Mouse (Mus musculus): Measurements from ENCODE around the gene Gpr158. TPM values are rescaled to one million over a fixed set of nuclear protein-coding genes. Genes with fewer than 3 reads are reported as not detected.
"Not testable (repeated sequence)": the region's sequence is repeated elsewhere in the genome, so short reads cannot be mapped to it uniquely, and the experiment has no call there.

The Gpr158 gene
- 10 to 100 TPM; 51.8 to 53.9 TPM for total RNA-seq (2021)
- long read RNA-seq, full-length matches to known transcripts, result 1 of 2 reads
- long read RNA-seq, partial matches to known transcripts, result 1 of 2 reads
- long read RNA-seq, other reads (novel, unspliced or antisense), result 0 of 2 reads

DNA sequence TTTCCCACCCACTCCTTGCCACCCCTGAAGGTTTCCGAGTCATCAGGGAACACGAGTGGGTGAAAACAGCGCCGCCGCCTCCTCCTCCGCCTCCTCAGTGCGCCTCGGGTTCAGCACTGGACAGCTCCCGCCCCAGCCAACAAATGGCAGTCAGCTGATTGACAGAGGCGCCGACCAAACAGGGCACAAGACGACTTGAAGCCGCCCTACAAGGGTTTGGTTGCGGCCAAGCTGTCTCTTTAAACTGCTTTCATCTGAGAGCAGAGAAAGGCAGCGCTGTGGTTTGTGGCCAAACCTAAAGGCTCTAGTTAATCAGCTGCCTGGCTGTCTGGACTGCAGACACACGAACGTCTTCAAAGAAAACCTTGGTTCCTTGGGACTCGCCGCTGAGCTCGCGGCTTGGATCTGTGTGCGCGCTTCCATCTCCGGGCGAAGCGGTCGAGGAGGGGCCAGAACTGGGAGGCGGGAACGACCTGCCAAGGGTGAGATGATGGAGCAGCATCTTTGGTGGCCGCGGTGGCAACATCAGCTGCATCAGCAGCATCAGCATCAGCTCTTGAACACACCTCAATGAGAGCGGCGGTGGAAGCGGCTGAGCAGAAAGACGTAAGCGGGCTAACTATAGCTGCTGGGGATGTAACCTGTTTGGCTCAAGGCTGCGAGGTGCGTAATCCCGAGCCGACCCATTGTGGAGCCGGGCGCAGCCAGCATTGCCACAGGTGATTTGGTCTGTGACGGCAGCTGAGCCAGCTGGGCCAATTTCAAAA is at the start of gene Gpr158:
Gene Gpr158 (plus strand): TSS at position 198 of the 767 bp plus-strand sequence.
- DNase-seq (ENCODE audit: low spot score in 2 of 2), result peak; percentile 86 to 91

DNA sequence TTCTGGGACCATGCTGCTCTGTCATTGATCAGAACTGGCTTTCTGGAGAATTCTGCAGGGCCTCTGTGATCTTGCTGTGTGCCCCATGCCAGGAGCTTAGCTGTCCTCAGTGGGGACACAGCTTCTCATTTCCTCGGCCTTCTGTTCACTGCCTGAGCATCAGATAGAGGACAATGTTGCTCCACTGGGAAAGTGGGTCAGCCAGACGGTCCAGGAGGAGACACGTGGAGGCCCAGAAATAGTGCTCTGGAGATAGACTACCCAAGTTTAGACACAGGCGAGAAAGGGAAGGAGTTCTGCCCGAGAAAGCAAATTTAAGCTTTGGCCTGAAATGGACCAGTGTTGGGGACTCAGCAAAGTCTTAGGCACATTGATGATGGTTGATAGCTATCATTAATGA is 23.5 kb upstream of the Gpr158 start:
- no peak for DNase-seq (ENCODE audit: low spot score in 2 of 2)

DNA sequence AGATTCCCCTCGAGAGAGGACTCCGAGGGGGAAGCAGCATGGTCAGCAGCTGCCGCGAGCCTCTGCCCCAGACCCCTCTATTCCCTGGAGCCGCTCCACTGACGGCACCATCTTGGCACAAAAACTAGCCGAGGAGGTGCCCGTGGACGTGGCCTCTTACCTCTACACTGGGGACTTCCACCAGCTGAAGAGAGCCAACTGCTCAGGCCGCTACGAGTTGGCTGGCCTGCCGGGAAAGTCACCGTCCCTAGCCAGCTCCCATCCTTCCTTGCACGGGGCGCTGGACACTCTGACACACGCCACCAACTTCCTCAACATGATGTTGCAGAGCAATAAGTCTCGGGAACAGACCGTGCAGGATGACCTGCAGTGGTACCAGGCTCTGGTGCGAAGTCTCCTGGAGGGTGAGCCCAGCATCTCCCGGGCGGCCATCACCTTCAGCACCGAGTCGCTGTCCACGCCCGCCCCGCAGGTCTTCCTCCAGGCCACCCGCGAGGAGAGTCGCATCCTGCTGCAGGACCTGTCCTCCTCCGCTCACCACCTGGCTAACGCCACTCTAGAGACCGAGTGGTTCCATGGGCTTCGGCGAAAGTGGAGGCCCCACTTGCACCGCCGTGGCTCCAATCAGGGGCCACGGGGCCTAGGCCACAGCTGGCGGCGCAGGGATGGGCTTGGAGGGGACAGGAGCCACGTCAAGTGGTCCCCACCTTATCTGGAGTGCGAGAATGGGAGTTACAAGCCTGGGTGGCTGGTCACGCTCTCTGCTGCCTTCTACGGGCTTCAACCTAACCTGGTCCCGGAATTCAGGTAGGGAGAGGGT is 1.2 kb downstream of the Gpr158 start:
- peak; percentile 21 to 43 for DNase-seq (ENCODE audit: low spot score in 2 of 2)

DNA sequence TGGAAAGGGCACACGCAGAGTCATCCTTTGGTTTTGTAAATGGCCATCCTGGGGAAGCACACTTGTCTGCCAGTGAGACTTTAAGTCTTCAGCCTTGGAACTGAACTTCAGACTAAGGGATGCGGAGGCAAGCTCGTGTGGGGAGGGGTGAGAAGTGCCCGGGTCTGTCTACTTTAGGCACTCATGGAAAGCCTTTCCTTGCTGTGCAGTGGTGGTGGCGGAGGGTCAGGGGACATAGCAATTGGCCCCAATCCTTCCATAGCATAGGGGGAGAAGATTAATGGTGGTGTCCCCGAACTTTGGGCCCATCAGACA is 1.8 kb downstream of the Gpr158 start:
- DNase-seq (ENCODE audit: low spot score in 2 of 2), result peak; percentile 9 to 16

DNA sequence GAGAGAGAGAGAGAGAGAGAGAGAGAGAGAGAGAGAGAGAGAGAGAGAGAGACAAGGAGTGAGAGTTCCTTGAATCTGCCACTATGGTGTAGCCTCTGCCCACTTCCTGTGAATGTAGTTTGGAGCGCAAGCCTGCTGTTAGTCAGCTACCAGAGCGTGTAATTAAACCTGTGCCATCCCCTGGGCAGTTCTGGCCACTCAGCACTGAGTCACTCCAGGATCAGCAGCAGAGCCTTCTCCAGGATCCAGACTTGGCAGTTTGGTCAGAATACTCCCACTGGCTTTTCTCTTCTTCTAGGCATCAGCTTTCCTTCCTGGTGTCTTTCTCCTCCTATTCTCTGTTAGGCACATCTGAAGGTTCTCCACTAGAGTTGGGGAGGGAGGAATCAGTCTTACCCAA is 2.2 kb downstream of the Gpr158 start:
- DNase-seq (ENCODE audit: low spot score in 2 of 2), result peak in 1 of 2 experiments; percentile 6

DNA sequence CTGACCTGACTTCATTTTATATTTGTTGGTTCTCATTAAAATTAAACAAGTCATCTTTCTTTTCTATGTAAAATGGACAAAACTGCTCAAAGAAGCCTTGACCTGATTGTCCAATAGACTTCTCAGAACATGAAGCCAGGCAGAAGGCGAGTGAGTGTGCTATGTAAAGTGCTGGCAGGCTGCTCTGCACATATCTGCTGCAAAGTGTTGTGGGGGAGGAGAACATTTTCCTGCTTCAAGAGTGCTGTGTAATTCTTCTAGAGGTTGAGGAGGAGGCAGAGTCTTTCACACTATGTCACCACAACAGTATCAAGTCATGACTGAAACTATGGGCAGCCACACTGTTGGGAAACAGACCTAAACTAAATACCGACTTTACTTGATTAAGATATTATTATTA is 12.2 kb downstream of the Gpr158 start:
- no peak for DNase-seq (ENCODE audit: low spot score in 2 of 2)

DNA sequence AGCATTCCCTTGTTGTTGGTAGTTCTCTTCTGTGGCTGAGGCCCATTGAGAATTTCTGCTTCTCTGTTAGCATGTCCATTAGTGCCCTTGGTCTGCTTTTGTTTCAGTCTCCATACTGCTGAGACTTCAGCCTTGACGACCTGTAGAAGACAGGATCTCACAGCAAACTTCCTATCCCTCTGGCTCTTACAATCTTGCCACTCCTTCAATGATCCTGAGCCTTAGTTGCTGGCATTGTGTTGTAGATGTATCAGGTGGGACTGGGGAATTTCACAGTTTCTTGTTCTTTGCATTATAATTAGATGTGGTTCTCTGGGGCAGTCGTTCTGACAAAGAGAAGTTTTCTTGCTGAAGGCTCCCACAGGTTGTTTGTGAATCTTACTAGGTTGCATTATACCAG is 25.4 kb downstream of the Gpr158 start:
- no peak for DNase-seq (ENCODE audit: low spot score in 2 of 2)

DNA sequence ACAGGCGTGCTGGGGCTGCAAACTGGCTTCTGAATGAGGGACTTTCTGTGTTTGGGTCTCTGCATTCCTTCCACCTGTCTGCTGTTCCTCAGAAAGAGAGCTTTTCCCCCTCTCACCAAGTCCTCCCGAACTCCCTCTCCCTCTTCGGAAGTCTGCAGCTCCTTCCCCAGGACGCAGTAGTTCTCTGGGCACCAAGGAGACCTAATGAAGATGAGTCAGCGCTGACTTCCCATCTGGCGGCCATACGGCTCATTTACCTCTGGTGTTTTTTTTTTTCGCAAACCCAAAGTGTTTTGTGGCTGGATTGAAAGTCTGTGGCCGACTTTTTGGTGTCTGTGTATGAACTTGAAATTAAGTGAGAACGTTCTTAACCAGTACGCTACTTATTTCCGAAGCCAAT is 30.0 kb downstream of the Gpr158 start:
- DNase-seq (ENCODE audit: low spot score in 2 of 2), result no peak

DNA sequence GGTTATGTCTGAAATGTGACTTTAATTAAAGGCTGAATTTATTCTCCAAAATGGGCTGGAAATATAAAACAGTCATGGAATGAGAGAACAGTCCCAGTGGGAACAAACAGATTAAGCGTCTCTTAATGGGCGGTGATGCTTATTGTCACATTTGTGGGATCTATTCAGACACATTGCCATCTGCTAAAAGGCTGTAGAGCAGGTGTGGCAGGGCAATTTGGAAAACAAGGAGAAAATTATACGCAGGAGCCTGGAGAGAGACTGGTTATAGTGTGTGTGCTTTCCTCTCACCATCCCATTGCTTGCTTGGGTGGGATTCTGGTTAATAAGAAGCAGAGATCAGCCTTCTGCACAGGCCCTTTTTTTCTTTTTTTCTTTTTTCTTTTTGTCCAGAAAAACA is 32.3 kb downstream of the Gpr158 start:
- DNase-seq (ENCODE audit: low spot score in 2 of 2), result no peak

DNA sequence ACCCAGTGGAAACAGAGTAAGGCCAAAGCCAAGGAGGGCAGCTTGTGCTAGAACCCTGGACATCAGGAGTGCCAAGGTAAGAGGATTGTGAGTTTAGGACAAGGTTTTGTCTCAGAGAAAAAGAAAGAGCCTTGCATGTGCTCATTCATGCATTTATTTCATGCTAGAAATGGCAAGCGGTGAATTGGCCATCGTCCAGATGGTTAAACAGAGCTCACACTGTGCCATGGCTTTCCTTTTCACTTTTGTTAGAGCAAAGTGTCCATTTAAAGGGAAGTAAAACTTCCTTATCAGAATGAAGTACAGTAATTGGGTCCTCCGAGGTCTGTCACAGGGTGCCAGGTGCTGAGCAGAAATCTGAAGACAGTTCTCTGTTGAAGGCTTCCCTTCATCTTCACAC is 38.3 kb downstream of the Gpr158 start:
- DNase-seq (ENCODE audit: low spot score in 2 of 2), result no peak

DNA sequence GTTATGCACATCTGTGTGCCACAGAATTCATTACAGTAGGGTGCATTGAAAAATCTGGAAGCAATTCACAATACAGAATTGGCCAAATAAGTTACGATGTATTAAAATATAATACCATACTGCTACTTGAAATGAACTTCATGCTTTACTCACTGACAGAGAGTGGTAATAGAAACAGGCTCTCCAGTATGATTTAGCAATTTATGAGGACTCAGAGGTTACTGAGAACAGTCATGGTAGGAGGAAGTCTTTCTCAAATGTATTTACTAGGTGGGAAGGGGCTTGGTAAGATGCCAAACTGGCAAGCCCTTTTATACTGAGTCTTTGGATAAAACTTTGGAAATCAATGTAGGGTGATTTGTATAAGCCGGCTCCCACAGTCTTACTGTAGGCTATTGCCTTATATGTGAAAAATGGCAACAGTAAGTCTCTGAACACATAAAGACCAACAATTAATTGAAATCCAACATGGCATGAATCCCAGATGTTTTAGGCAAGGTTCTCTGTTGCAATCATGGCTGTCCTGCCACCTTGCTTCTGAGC is 40.2 kb downstream of the Gpr158 start:
- DNase-seq (ENCODE audit: low spot score in 2 of 2), result no peak

DNA sequence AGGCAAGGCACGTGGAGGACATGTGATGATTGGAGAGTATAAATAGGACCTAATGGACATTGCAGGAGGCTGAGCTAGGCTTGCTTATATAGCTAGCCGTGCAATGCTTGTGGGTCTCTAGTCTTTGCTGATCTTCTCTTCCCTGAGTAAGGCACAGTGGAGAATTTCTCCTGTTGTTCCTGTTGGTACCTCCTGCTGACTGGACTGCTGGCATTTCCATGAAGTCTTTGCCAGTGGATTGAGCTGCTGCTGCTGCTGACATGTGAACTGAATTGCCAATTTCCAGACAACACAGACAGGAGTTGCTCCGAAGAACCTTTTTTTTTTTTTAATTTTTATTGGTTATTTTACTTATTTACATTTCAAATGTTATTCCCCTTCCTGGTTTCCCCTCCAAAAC is 41.5 kb downstream of the Gpr158 start:
- no peak for DNase-seq (ENCODE audit: low spot score in 2 of 2)

DNA sequence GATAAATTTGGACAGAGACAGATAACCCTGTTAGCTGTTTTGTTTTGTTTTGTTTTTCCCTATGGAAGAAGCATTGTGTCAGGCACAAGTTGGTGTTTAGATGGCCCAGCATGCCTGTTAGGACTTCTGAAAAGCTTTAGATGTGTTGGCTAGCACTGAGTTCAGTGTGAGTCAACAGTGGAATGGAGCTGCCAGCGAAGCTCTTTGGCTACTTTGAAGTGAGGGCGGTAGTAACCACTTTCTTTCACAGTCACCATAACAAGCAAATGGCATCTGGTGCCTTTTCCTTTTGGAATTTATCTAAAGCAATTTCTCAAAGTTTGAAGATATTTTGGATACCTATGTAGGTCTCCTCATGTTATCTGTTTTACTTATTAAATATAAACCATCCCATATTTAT is 62.9 kb downstream of the Gpr158 start:
- DNase-seq (ENCODE audit: low spot score in 2 of 2), result no peak

DNA sequence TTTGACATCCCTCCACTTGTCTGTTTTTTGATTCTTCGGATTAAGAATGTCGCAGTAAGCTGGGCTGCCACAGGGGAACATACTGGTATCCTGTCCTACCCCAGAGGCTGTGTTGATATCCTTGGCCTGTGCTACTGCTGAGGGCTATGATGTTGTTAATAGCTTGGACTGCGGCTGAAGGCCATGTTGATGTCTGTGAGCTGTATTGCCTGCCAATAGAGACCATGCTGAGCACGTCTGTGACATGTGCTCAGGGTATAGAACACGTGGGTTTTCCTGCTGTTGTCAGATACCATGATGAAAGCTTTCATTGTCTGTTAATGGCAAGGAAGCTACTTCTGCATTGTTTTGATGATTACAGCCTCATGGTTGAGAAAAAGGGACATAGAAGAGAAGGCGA is 63.8 kb downstream of the Gpr158 start:
- DNase-seq (ENCODE audit: low spot score in 2 of 2), result no peak

DNA sequence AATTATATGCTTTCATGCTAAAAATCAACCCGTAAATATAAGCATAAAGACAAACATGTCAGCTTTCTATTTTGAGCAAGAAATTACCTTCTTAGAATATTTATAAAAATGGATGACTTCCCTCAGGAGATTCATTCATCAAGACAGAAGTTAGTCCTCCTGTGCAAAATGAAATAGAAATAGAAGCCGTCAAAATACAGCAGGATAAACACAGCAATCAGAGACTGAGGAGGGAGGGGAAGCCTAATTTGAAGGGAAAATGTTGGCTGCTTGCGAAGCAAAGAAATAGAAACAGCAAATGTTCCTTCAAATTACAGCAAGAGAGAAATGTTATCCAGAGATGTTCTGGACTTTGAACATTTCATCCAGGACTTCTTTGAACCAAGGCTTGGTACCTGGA is 72.3 kb downstream of the Gpr158 start:
- no peak for DNase-seq (ENCODE audit: low spot score in 2 of 2)

DNA sequence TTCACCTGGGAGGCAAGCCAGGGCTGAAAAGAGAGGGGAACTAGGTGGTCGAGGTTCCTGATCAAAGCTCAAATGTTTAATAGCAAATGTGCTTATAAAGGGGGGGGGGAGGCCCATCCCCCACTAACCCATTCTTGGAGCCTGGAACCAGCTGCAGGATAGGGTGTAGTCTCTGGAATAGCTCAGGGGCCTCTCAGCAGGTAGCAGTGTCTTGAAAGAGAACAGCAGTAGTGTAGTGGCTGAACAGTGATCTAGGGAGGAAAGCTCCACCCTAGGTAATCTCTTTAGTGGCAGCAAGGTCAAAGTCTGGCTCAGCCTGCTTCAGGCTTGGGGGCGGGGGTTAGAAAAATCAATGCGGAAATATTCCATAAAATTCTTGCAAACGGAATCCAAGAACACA is 93.3 kb downstream of the Gpr158 start:
- not testable (repeated sequence) for DNase-seq (ENCODE audit: low spot score in 2 of 2)

DNA sequence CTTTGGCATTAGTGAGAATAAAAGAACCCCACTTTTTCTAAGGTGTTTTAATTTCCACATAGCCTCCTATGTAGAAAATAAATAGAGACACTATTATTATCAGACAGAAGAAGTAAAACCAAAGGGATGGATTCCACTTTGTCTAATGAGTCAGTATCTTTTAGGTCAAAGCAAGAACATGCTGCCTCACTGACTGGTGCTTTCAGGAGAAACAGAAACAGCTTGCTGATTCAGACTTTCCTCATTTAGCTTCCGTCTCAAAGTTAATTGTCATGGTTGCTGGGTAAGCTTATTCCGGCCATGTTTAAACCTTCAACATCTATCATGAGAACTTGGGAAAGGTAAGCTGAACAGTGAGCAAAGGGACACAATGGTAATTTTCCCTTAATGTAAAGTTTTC is 107.6 kb downstream of the Gpr158 start:
- no peak for DNase-seq (ENCODE audit: low spot score in 2 of 2)

DNA sequence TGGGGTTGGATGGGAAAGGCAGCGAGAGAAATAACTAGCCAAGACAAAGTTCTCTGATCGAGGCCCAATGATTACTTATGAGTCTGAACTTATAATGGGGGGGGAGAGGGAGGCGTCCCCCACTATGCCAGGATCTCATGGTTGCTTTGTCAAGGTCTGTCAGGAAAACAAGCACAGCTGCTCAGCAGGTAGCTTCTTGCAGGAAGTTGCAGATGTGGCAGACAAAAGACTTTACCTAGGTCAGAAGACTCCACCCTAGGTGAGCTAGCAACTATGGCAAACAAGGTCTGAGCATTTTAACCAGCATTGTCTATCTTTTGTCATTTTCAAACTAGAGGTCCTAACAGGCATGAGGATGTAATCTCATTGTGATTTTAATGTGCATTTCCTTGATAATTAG is 129.5 kb downstream of the Gpr158 start:
- DNase-seq (ENCODE audit: low spot score in 2 of 2), result no peak

DNA sequence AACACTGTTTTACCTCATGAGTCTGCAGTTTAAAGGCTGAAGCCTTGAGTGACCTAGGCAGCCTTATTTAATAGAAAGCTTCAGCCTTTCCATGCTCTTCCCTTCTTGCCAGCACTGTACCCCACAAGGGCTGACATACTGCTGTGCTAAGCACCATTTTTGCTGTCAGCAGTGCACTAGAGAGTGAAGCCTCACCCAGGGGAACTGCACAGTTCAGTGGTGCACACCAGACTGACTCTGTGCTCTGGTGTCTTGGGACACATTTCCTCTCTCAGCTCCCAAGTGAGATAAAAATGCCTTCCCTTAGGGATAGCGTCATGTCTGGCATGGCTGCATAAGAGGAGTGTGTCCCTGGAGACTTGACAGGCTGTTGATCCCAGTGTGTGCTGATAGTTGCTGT is 130.6 kb downstream of the Gpr158 start:
- no peak for DNase-seq (ENCODE audit: low spot score in 2 of 2)

DNA sequence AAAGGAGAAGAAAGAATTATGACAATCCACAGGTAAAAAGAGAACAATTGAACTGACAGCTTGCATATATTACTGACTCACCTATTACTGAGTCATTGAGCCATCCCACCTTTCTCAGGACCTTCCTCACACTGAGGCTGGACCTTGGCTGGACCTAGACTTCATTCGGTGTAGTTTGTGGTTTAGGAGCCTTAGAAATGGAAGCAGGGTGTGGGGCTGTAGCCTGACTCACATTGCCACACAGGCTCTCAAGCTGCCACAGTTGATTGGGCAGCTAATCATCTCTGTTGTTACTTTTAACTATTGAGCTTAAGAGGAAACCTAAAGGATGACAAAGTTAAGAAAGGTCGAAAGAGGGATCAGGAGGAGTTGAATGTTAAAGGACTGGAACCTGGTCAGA is 132.1 kb downstream of the Gpr158 start:
- no peak for DNase-seq (ENCODE audit: low spot score in 2 of 2)

DNA sequence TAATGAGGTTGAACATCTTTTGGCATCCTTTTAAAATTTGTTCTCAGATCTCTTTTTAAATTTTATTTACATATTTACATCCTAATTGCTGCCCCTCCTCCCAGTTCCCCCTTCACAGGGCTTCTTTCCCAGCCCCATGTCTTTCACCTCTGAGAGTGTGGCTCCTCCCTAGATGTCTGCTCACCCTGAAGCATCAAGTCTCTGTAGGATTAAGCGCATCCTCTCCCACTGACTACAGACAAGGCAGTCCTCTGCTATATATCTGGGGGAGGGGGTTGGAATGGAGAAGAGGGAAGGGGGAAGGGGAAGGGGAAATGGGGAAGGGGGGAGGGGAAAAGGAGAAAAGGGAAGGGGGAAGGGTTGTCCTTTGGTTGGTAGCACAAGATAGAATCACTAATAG is 140.1 kb downstream of the Gpr158 start:
- no peak for DNase-seq (ENCODE audit: low spot score in 2 of 2)

DNA sequence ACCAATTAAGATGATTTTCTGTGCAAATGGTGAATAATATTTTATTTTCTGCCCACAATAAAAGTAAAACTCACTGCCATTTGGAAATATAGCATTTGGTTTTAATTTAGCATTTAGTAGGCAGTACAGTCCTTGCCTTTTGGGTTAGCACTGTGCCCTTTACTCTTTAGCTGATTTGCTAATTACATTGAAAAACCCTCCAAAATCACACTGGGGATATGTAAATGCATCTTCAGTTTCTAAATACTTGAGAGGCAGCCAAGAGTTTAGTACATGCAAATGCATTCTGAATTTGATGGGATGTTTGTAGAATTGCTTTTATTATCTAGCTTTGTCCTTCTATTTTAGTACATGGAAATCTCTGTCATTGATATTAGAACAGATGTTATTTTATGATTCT is 163.4 kb downstream of the Gpr158 start:
- DNase-seq (ENCODE audit: low spot score in 2 of 2), result no peak
